Mouse (Mus musculus) kidney, embryonic 14.5 days (tissue): ENCODE results near the gene Pde6h. TPM values are rescaled to one million over a fixed set of nuclear protein-coding genes. Genes with fewer than 3 reads are reported as not detected.

Source experiments
- ATAC-seq: fragments of 200-750 bp; cut with Nextera tagmentation; 2 replicates; pipeline ENCODE4 v1.8.0; 2017; ENCODE audit warnings: moderate number of reproducible peaks, mild to moderate bottlenecking, moderate TSS enrichment, moderate library complexity; ENCODE audit not compliant: low FRiP score, low TSS enrichment
- H3K27ac ChIP-seq: fragments of 300-500 bp; sonication (generic); 2 replicates; pipeline ENCODE4 v1.5.1; 2014; ENCODE audit warnings: low read depth, mild to moderate bottlenecking, low read length, moderate library complexity, mixed read lengths
- H3K27me3 ChIP-seq: fragments of 300-500 bp; sonication (generic); 2 replicates; pipeline ENCODE4 v1.6.1; 2014; ENCODE audit warnings: mild to moderate bottlenecking, low read length; ENCODE audit not compliant: control insufficient read depth, insufficient read depth
- H3K36me3 ChIP-seq: fragments of 300-500 bp; sonication (generic); 2 replicates; pipeline ENCODE4 v1.6.1; 2014; ENCODE audit warnings: low read length, mixed read lengths; ENCODE audit not compliant: control insufficient read depth, insufficient read depth
- H3K4me1 ChIP-seq: fragments of 300-500 bp; sonication (generic); 2 replicates; pipeline ENCODE4 v1.6.1; 2014; ENCODE audit warnings: low read length, mixed read lengths; ENCODE audit not compliant: control insufficient read depth, insufficient read depth
- H3K4me2 ChIP-seq: fragments of 300-500 bp; sonication (generic); replicated peaks from 2 replicates; pipeline ENCODE4 v1.6.1; 2014; ENCODE audit warnings: low read depth, mild to moderate bottlenecking, low read length
- H3K4me3 ChIP-seq: fragments of 300-500 bp; sonication (generic); 2 replicates; pipeline ENCODE4 v1.5.1; 2014; ENCODE audit warnings: mild to moderate bottlenecking, low read length
- H3K9ac ChIP-seq: fragments of 300-500 bp; sonication (generic); 2 replicates; pipeline ENCODE4 v1.6.1; 2014; ENCODE audit warnings: low read depth, mild to moderate bottlenecking, low read length, moderate library complexity
- H3K9me3 ChIP-seq: fragments of 300-500 bp; sonication (generic); 2 replicates; pipeline ENCODE4 v1.6.1; 2016; ENCODE audit warnings: low read length; ENCODE audit not compliant: control insufficient read depth
- WGBS: fragments of 180-500 bp; shearing (Covaris S2); extraction: QIAGEN DNeasy Blood & Tissue Kit; methylation state at CpG from one replicate; pipeline ENCODE4 v1.1.7; 2014; 5-methylcytosine and 5-hydroxymethylcytosine counted together
- polyA plus RNA-seq: library from polyadenylated mRNA; unstranded; fragments of >200 nt; fragmentation: Nextera tagmentation; extraction: Ambion mirVana; gene quantifications from 2 replicates; pipeline ENCODE4 v1.2.1, GENCODE M21; 2014

The Pde6h gene
- polyA plus RNA-seq, 1 experiment from 2014 or later, result 0.81 TPM

- Histone ChIP-seq H3K4me3 (no peak overlapping the region), H3K36me3 (no peaks in the 10 kb centered on the region), H3K4me1 (no peaks in the 10 kb centered on the region), H3K9me3 (no peaks in the 10 kb centered on the region), H3K27me3 (no peaks in the 10 kb centered on the region), H3K4me2 (no peak overlapping the region), H3K9ac (no peak overlapping the region), H3K27ac (no peak overlapping the region)
- 75% methylated on average over 8 of the region's 8 CpGs for WGBS
- ATAC-seq, result no peak
Observed at GRCm38 (mm10) chr6:136903885-136904470, 19.7 kb upstream of the Pde6h start.

- H3K4me3 ChIP-seq, result no peak overlapping the region
- no peak for ATAC-seq
- H3K9me3 ChIP-seq, result no peaks in the 10 kb centered on the region
- no peaks in the 10 kb centered on the region for H3K4me1 ChIP-seq
- H3K9ac ChIP-seq, result no peak overlapping the region
- no peaks in the 10 kb centered on the region for H3K36me3 ChIP-seq
- H3K4me2 ChIP-seq, result no peak overlapping the region
- no peak overlapping the region for H3K27ac ChIP-seq
- WGBS, result 86% methylated on average over 19 of the region's 19 CpGs
- no peaks in the 10 kb centered on the region for H3K27me3 ChIP-seq
Observed at GRCm38 (mm10) chr6:136906283-136906936, 17.2 kb upstream of the Pde6h start.

DNA sequence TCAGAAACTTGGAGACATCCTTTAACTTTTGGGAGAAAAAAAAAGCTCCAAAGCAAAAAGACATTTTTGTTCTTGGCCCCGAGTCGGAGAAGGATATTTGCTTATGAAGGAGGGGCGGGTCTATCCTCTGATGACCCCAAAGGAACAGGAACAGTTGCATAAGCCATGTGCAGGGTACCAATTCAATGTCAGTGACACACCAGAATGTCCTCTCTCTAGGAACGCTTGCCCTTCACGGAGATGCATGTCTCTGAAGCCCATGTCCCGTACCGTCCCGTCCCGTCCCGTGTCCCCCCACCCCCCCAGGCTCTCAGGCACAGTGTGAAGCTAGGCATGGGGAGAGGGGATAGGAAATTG lies 16.7 kb upstream of the Pde6h start:
- H3K4me1 ChIP-seq, result no peaks in the 10 kb centered on the region
- no peak overlapping the region for H3K27ac ChIP-seq
- H3K9me3 ChIP-seq, result no peaks in the 10 kb centered on the region
- no peaks in the 10 kb centered on the region for H3K36me3 ChIP-seq
- no peak overlapping the region for H3K9ac ChIP-seq
- WGBS, result 87% methylated on average over 10 of the region's 10 CpGs
- no peak overlapping the region for H3K4me2 ChIP-seq
- ATAC-seq, result no peak
- H3K27me3 ChIP-seq, result no peaks in the 10 kb centered on the region
- H3K4me3 ChIP-seq, result no peak overlapping the region

DNA sequence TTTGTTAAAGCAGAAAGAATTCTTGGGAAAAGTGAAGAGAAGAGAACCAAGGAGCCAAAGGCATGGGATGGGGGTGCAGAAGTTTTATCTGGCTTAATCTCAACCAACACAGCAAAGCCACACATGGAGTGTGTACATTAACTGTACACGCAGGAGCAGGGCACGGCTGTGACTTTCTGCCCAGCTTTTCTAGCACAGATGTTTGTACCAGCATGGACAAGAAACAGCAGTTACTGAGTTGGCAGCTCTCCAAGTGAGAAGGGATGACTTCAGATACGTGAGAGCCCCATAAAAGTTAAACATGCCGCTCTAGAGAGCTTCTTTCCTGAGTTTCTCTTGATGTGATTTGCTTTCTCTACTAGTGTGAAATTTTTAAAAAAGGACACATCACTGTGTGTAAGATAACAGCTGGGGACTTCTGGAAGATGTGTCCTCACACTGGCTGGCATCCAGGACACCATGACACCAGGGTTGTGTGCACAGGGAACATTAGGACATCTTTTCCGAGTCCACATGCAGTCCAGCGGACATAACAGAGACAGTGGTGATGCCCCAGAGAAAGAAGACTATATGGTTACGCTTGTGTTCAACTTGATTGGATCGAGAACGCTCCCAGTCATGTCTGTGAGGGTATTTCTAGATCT lies 13.3 kb upstream of the Pde6h start:
- no peak overlapping the region for H3K4me3 ChIP-seq
- WGBS, result 68% methylated on average over 9 of the region's 9 CpGs
- H3K4me2 ChIP-seq, result no peak overlapping the region
- H3K9ac ChIP-seq, result no peak overlapping the region
- H3K9me3 ChIP-seq, result no peaks in the 10 kb centered on the region
- H3K4me1 ChIP-seq, result no peaks in the 10 kb centered on the region
- H3K36me3 ChIP-seq, result no peaks in the 10 kb centered on the region
- no peak overlapping the region; the same call in 1 of the 2 replicates for H3K27ac ChIP-seq
- H3K27me3 ChIP-seq, result no peaks in the 10 kb centered on the region
- ATAC-seq, result no peak

DNA sequence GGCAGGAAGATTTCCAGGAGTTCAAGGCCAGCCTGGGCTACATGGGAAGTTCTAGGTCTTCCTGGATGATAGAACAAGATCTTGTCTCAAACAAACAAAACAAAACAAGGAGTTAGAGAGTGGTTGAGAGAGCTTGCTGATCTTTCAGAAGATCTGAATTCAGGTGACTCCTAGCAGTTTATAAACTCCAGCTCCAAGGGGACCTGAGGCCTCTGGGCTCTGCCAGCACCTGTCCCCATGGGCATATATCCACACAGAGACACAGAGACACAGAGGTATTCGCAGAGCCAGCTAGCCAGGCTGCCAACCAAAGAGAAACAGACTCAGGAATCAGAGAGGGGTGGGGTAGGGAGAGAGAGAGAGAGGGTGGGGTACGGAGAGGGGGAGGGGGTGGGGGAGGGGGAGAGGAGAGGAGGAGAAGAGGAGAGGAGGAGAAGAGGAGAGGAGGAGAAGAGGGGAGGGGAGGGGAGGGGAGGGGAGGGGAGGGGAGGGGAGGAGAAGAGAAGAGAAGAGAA lies 10.8 kb upstream of the Pde6h start:
- H3K4me1 ChIP-seq, result peaks cover under 1% of the 10 kb centered on the region; the same call in 1 of the 2 replicates
- H3K9ac ChIP-seq, result no peak overlapping the region
- WGBS, result 86% methylated on average over 1 of the region's 2 CpGs
- H3K4me3 ChIP-seq, result no peak overlapping the region
- no peak overlapping the region for H3K27ac ChIP-seq
- no peaks in the 10 kb centered on the region for H3K9me3 ChIP-seq
- no peak for ATAC-seq
- H3K27me3 ChIP-seq, result no peaks in the 10 kb centered on the region
- no peaks in the 10 kb centered on the region for H3K36me3 ChIP-seq
- no peak overlapping the region for H3K4me2 ChIP-seq

DNA sequence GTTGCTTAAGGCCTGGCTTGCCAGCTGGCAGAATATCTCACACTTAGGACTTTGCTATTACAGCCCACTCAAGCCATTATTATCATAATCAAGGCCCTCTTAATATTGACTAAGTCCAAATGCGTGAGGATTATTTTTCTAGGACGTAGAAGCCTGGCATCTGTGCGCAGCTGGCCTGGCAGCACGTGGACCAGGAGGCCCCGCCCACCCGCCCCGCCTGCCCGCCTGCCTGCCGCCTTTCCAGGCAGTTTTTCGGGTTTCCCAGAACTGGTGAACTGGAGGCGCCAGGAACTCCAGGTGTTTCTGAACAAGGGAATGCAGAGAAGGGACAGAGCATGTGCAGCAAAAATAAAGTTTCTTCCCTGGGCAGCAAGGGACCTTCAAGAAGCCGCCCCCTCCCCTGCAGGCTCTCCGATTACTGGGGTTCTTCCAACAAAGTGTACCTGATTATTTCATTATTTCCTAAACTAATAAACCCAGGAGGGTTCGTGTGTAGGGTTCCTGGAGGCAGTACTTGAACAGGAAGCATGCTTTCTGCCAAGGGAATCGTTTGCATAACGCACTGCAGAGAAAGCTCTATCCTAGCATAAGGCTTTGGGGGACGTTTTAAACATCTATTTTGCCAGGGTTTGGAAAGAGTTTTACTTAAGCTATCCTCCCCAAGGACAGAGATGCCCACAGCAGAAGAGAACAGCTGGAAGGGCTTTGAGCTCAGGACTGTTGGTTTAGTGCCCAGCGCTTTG lies 10.1 kb upstream of the Pde6h start:
- Histone ChIP-seq H3K4me1 (peaks cover 4% of the 10 kb centered on the region; the same call in 1 of the 2 replicates), H3K4me2 (peak overlapping the region; percentile 26), H3K9ac (no peak overlapping the region), H3K36me3 (no peaks in the 10 kb centered on the region), H3K27ac (no peak overlapping the region), H3K9me3 (no peaks in the 10 kb centered on the region), H3K27me3 (no peaks in the 10 kb centered on the region), H3K4me3 (no peak overlapping the region; the same call in 1 of the 2 replicates)
- WGBS, result 15% methylated on average over 18 of the region's 18 CpGs
- ATAC-seq, result peak; percentile 26; the same call in 1 of the 2 replicates

GRCm38 (mm10) chr6:136914234-136914633 lies 9.4 kb upstream of the Pde6h start:
- H3K9me3 ChIP-seq, result no peaks in the 10 kb centered on the region
- H3K27me3 ChIP-seq, result no peaks in the 10 kb centered on the region
- H3K4me1 ChIP-seq, result peaks cover 4% of the 10 kb centered on the region; the same call in 1 of the 2 replicates
- H3K9ac ChIP-seq, result no peak overlapping the region
- no peak overlapping the region for H3K4me2 ChIP-seq
- H3K36me3 ChIP-seq, result no peaks in the 10 kb centered on the region
- no peak for ATAC-seq
- no peak overlapping the region for H3K27ac ChIP-seq
- H3K4me3 ChIP-seq, result no peak overlapping the region
- WGBS, result 91% methylated on average over 6 of the region's 6 CpGs

DNA sequence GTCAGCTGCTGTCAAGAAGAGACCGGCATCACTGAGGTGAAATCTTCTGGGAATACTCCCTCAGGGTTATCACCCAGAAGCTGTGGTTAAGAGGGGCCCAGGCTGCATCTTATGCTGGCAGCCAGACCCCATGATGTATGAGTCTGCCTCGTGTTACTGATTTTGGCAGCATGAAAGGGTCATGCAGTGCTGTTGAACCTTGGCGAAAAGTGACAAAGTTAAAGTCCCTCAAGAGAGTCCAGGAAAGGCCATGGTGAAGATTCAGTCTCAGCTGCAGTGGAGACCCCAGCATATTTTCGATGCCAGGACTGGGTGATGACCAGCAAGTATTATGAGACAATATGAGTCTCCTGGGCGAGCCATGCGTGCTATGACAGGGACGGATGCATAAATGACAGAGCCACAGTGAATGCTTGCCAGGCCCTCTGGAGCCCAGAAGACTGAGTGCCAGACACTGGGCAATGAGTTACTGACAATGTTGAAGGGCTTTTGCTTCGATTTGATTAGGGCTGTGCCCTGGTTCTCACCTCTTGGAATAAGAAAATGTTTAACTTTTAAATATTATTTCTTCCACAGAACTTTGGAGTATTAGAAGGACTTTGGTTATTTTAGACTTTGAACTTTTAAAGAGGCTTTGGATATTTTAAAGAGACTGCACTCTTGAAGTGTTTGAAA lies 7.8 kb upstream of the Pde6h start:
- WGBS, result 78% methylated on average over 8 of the region's 8 CpGs
- no peak overlapping the region for H3K4me2 ChIP-seq
- H3K4me3 ChIP-seq, result no peak overlapping the region
- no peak overlapping the region for H3K9ac ChIP-seq
- no peaks in the 10 kb centered on the region for H3K36me3 ChIP-seq
- ATAC-seq, result no peak
- no peaks in the 10 kb centered on the region for H3K9me3 ChIP-seq
- no peaks in the 10 kb centered on the region for H3K27me3 ChIP-seq
- H3K4me1 ChIP-seq, result peaks cover 4% of the 10 kb centered on the region; the same call in 1 of the 2 replicates
- no peak overlapping the region for H3K27ac ChIP-seq
